Mouse (Mus musculus): ENCODE measurements around the gene Xlr3b. TPM values are rescaled to one million over a fixed set of nuclear protein-coding genes. Genes with fewer than 3 reads are reported as not detected.
"Not testable (repeated sequence)": the region's sequence is repeated elsewhere in the genome, so short reads cannot be mapped to it uniquely, and the experiment has no call there.

Xlr3b gene
- polyA plus RNA-seq (2014; fragmentation: Nextera tagmentation; extraction: Ambion mirVana): 13.0 and 13.8 TPM in 2 replicates

DNA sequence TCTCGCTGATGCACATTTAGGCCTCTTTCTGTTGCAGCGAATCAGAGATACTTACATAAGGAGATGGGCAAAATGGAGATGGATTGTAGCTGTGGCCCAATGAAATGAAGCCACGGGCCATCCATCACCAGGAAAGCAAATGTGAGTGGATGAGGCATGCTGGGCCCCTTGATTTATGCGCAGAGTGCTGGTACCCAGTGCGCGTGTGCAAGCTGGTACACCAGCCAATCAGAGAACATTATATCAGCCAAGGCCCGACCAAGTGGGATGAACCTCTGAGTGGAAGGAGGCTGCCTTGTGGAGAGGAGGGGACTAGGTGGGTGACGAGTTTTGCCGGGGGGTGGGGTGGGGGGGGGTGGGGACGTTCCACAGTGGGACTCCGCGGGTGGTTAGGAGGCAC, at the start of gene Xlr3b:
Gene Xlr3b, plus strand, starts transcription at position 274 of the 400 bp plus-strand sequence.
- H3K36me3 ChIP-seq (replicated peaks; ENCODE audit: control insufficient read depth, insufficient read depth, low read depth, low read length); DNase-seq (ENCODE audit: low spot score); H3K4me1 ChIP-seq (ENCODE audit: control insufficient read depth, insufficient read depth, low read length); ATAC-seq (replicated peaks; ENCODE audit: insufficient number of reproducible peaks, low FRiP score, low TSS enrichment, low read depth); H3K27ac ChIP-seq (replicated peaks; ENCODE audit: low read depth, low read length); H3K9me3 ChIP-seq (replicated peaks; ENCODE audit: control insufficient read depth, low read length); H3K27me3 ChIP-seq (ENCODE audit: control insufficient read depth, insufficient read depth, low read length); H3K9ac ChIP-seq (replicated peaks; ENCODE audit: low read length); H3K4me3 ChIP-seq (ENCODE audit: low read depth, low read length); H3K4me2 ChIP-seq (ENCODE audit: low read depth, low read length): not testable (repeated sequence)
- 70% methylated on average over 9 of the region's 12 CpGs for WGBS

DNA sequence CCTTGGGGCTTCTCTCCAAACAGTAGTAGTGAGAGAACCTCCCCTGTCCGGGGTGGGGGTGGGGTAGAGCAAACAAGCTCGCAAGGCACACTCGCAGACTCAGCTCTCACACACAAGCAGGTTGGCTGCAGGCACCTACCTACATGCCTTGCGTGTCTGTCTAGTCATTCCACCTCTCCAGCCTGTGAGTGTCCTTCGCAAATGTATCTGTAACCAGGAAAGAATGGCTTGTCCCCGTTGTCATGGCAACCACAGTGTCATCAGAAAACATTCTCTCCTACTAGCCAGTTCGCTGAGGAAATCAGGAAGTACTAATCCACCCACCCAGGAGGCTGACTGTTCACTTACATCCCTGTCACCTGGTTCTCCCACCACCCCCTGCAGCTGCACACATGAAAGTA, 48.8 kb upstream of the Xlr3b start:
- H3K4me3 ChIP-seq (ENCODE audit: low read depth, low read length); H3K9me3 ChIP-seq (replicated peaks; ENCODE audit: control insufficient read depth, low read length); ATAC-seq (replicated peaks; ENCODE audit: insufficient number of reproducible peaks, low FRiP score, low TSS enrichment, low read depth); H3K36me3 ChIP-seq (replicated peaks; ENCODE audit: control insufficient read depth, insufficient read depth, low read depth, low read length); H3K27ac ChIP-seq (replicated peaks; ENCODE audit: low read depth, low read length); H3K4me2 ChIP-seq (ENCODE audit: low read depth, low read length); H3K4me1 ChIP-seq (ENCODE audit: control insufficient read depth, insufficient read depth, low read length); H3K27me3 ChIP-seq (ENCODE audit: control insufficient read depth, insufficient read depth, low read length); DNase-seq (ENCODE audit: low spot score); H3K9ac ChIP-seq (replicated peaks; ENCODE audit: low read length): not testable (repeated sequence)
- no CpG with 5 or more reads among the region's 7 CpGs for WGBS

DNA sequence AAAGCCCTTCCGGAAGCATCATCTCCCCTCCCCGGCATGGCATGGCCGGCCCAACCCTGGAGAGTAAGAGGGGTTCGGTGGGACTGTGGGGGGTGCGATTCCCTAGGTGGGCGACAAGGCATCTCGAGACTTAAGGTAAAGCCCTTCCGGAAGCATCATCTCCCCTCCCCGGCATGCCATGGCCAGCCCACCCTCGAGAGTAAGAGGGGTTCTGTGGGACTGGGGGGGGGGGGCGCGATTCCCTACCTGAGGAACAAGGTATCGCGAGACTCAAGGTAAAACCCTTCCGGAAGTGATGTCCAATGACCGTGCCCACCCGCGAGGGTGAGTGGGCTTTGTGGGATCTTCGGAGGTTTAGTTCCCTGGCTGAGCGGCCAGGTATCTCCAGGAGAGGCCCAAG, 43.5 kb upstream of the Xlr3b start, which contains the start of gene Xlr5b:
Gene Xlr5b, plus strand, starts transcription at position 301 of the 400 bp plus-strand sequence.
- not testable (repeated sequence) for H3K9ac ChIP-seq (replicated peaks; ENCODE audit: low read length)

DNA sequence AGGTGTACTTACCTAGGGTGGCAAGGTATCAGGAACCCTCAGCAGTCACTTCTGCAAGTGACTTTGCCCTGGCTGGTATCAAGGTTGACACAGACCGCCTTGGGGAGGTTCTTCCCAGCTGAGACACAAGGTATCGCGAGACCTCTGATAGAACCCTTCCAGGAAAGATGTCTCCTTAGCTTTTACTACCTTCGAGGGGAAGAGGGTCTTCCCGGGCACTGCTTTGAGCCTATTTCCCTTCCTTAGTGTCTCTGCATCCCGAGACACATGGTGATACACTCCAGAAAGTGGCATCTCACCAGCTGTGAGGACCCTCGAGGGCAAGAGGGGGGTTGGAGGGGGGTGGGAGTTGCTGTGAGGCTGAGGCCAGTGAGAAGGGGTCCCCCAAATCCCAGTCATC, 42.7 kb upstream of the Xlr3b start, which contains the start of gene DXBay18:
Gene DXBay18, minus strand, starts transcription at position 101 of the 400 bp plus-strand sequence.
- not testable (repeated sequence) for DNase-seq (ENCODE audit: low spot score); ATAC-seq (replicated peaks; ENCODE audit: insufficient number of reproducible peaks, low FRiP score, low TSS enrichment, low read depth); H3K9ac ChIP-seq (replicated peaks; ENCODE audit: low read length); H3K9me3 ChIP-seq (replicated peaks; ENCODE audit: control insufficient read depth, low read length); H3K4me3 ChIP-seq (ENCODE audit: low read depth, low read length); H3K4me2 ChIP-seq (ENCODE audit: low read depth, low read length); H3K27ac ChIP-seq (replicated peaks; ENCODE audit: low read depth, low read length); H3K36me3 ChIP-seq (replicated peaks; ENCODE audit: control insufficient read depth, insufficient read depth, low read depth, low read length); H3K27me3 ChIP-seq (ENCODE audit: control insufficient read depth, insufficient read depth, low read length); H3K4me1 ChIP-seq (ENCODE audit: control insufficient read depth, insufficient read depth, low read length)
- WGBS: no CpG with 5 or more reads among the region's 7 CpGs

More for the DNA sequence above, 43.5 kb upstream of the Xlr3b start, which contains the start of gene Xlr5b:
- not testable (repeated sequence) for H3K9me3 ChIP-seq (replicated peaks; ENCODE audit: control insufficient read depth, low read length); H3K36me3 ChIP-seq (replicated peaks; ENCODE audit: control insufficient read depth, insufficient read depth, low read depth, low read length); ATAC-seq (replicated peaks; ENCODE audit: insufficient number of reproducible peaks, low FRiP score, low TSS enrichment, low read depth); H3K4me1 ChIP-seq (ENCODE audit: control insufficient read depth, insufficient read depth, low read length); H3K27me3 ChIP-seq (ENCODE audit: control insufficient read depth, insufficient read depth, low read length); H3K27ac ChIP-seq (replicated peaks; ENCODE audit: low read depth, low read length); H3K4me2 ChIP-seq (ENCODE audit: low read depth, low read length); H3K4me3 ChIP-seq (ENCODE audit: low read depth, low read length); DNase-seq (ENCODE audit: low spot score)
- no CpG with 5 or more reads among the region's 20 CpGs for WGBS

DNA sequence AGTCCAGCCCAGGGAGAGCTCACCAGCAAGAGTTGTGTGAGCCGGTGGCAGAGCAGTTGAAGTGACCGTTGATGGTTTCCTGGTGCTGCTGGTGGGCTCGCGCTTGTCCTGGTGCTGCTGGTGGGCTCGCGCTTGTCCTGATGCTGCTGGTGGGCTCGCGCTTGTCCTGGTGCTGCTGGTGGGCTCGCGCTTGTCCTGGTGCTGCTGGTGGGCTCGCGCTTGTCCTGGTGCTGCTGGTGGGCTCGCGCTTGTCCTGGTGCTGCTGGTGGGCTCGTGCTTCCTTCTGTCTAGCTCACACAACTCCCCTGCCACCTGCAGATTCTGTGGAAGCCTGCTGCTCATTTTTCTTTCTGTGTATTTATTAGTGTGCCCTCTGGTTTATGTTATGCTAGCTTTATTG, 15.1 kb upstream of the Xlr3b start, which contains the start of gene Spin2d:
Gene Spin2d, minus strand, starts transcription at position 101 of the 400 bp plus-strand sequence.
- 82% methylated on average over 4 of the region's 15 CpGs for WGBS
- H3K27me3 ChIP-seq (ENCODE audit: control insufficient read depth, insufficient read depth, low read length); H3K4me1 ChIP-seq (ENCODE audit: control insufficient read depth, insufficient read depth, low read length); H3K4me3 ChIP-seq (ENCODE audit: low read depth, low read length); H3K27ac ChIP-seq (replicated peaks; ENCODE audit: low read depth, low read length); DNase-seq (ENCODE audit: low spot score); H3K9me3 ChIP-seq (replicated peaks; ENCODE audit: control insufficient read depth, low read length); ATAC-seq (replicated peaks; ENCODE audit: insufficient number of reproducible peaks, low FRiP score, low TSS enrichment, low read depth); H3K36me3 ChIP-seq (replicated peaks; ENCODE audit: control insufficient read depth, insufficient read depth, low read depth, low read length); H3K9ac ChIP-seq (replicated peaks; ENCODE audit: low read length); H3K4me2 ChIP-seq (ENCODE audit: low read depth, low read length): not testable (repeated sequence)

DNA sequence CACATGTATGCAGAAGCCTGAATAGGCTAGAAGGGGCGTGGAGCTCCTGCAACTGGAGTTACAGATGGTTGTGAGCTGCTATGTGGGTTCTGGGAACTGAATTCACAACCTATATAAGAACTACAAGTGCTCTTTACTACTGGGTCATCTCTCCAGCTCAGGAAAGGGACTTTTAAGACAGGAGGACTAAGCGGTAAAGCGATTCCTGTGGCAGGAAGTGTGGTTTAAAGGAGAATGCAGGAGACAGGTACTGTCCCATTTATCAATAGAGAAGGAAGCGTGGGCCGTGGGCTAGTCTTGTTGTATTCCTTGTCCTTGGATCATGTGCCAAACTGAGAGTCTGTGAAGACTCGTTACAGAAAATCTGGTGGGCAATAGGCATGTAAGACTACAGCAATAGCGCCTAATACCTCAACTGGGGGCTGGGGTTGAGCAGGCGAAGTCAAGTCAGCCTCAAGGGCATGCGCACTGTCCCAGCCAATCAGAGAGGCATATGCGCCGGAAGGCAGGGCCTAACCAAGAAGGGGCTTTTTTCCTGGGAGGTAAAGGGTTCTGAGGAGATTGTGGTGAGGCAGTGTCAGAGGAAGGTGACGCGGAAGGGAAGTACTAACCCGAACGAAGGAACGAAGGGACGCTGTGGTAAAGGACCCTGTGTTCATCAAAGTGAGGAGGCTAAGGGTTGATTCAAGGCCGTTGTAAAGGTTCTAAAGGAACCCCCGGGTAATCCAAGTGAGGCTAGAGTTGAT, 22.0 kb downstream of the Xlr3b start, which contains the start of gene Xlr4b:
Gene Xlr4b, plus strand, starts transcription at position 515 of the 746 bp plus-strand sequence.
- not testable (repeated sequence) for H3K27ac ChIP-seq (replicated peaks; ENCODE audit: low read depth, low read length); H3K4me1 ChIP-seq (ENCODE audit: control insufficient read depth, insufficient read depth, low read length); DNase-seq (ENCODE audit: low spot score); H3K9ac ChIP-seq (replicated peaks; ENCODE audit: low read length); H3K4me3 ChIP-seq (ENCODE audit: low read depth, low read length); H3K36me3 ChIP-seq (replicated peaks; ENCODE audit: control insufficient read depth, insufficient read depth, low read depth, low read length); ATAC-seq (replicated peaks; ENCODE audit: insufficient number of reproducible peaks, low FRiP score, low TSS enrichment, low read depth); H3K9me3 ChIP-seq (replicated peaks; ENCODE audit: control insufficient read depth, low read length); H3K4me2 ChIP-seq (ENCODE audit: low read depth, low read length); H3K27me3 ChIP-seq (ENCODE audit: control insufficient read depth, insufficient read depth, low read length)
- WGBS: 74% methylated on average over 10 of the region's 19 CpGs

DNA sequence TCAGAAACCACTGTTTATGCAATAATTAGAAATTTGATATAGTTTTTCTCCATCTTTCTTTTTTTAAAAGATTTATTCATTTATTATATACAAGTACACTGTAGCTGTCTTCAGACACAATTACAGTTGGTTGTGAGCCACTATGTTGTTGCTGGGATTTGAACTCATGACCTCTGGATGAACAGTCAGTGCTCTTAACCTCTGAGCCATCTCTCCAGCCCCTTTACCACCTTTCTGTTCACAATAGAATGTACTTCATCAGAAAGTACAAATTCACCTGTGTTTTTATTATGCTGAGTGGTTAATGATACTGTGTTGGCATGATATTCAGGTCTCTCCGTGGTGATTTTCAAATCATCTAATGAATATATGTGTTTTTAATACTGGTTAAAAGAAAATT, 33.4 kb downstream of the Xlr3b start:
- H3K4me2 ChIP-seq (ENCODE audit: low read depth, low read length): no peak overlapping the region
- no peaks in the 10 kb centered on the region for H3K4me1 ChIP-seq (ENCODE audit: control insufficient read depth, insufficient read depth, low read length)
- no peak overlapping the region for H3K9ac ChIP-seq (replicated peaks; ENCODE audit: low read length)
- 68% methylated on average over 1 of the region's 1 CpGs for WGBS
- H3K27ac ChIP-seq (replicated peaks; ENCODE audit: low read depth, low read length): no peak overlapping the region
- H3K36me3 ChIP-seq (replicated peaks; ENCODE audit: control insufficient read depth, insufficient read depth, low read depth, low read length): no peaks in the 10 kb centered on the region
- ATAC-seq (replicated peaks; ENCODE audit: insufficient number of reproducible peaks, low FRiP score, low TSS enrichment, low read depth) (no peak), DNase-seq (ENCODE audit: low spot score) (no peak)
- no peak overlapping the region for H3K4me3 ChIP-seq (ENCODE audit: low read depth, low read length)
- 0 out of 2 replicates have a peak, but pooled peaks cover 2% of the 10 kb centered on the region for H3K27me3 ChIP-seq (ENCODE audit: control insufficient read depth, insufficient read depth, low read length)
- H3K9me3 ChIP-seq (replicated peaks; ENCODE audit: control insufficient read depth, low read length): no peaks in the 10 kb centered on the region

DNA sequence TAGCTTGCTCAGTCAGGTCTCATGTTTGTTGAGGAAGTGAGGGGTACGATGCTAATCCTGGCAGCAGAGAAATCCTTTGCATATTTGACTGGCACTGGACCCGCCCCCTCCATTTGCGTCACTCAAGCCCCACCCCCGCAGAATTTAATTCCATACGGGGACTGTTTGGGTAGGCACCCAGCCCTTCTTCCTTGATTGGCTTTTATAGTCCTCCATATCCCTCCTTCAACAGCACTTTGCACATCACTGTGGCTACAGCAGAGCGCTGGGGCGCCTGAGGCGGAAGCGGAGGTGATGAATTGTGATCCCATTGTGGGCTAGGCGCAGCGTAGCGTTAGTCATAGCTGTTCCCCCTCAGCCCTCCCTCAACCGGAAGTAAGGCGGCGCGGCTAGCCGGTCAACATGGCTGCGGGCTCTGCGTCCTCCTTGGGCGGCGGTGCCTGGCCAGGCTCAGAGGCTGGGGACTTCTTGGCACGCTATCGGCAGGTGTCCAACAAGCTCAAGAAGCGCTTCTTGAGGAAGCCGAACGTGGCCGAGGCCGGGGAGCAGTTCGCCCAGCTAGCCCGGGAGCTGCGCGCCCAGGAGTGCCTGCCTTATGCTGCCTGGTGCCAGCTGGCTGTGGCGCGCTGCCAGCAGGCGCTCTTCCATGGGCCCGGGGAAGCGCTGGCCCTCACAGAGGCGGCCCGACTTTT, 36.1 kb downstream of the Xlr3b start, which contains the start of gene F8a:
Gene F8a, plus strand, starts transcription at position 378 of the 692 bp plus-strand sequence.
- 24% methylated on average over 32 of the region's 39 CpGs for WGBS

More for the DNA sequence above, 36.1 kb downstream of the Xlr3b start, which contains the start of gene F8a:
- peak within 1 kb of the TSS; percentile 62 for H3K9ac ChIP-seq (replicated peaks; ENCODE audit: low read length)
- H3K4me2 ChIP-seq (ENCODE audit: low read depth, low read length): peak within 1 kb of the TSS; percentile 76
- H3K36me3 ChIP-seq (replicated peaks; ENCODE audit: control insufficient read depth, insufficient read depth, low read depth, low read length): no peaks in the 10 kb centered on the region
- H3K27me3 ChIP-seq (ENCODE audit: control insufficient read depth, insufficient read depth, low read length): 0 out of 2 replicates have a peak, but pooled peaks cover 2% of the 10 kb centered on the region
- H3K27ac ChIP-seq (replicated peaks; ENCODE audit: low read depth, low read length): peak within 1 kb of the TSS; percentile 35
- peak; percentile 92 for ATAC-seq (replicated peaks; ENCODE audit: insufficient number of reproducible peaks, low FRiP score, low TSS enrichment, low read depth)
- peak; percentile 77 for DNase-seq (ENCODE audit: low spot score)
- H3K4me3 ChIP-seq (ENCODE audit: low read depth, low read length): peak within 1 kb of the TSS; percentile 55
- H3K9me3 ChIP-seq (replicated peaks; ENCODE audit: control insufficient read depth, low read length): no peaks in the 10 kb centered on the region
- H3K4me1 ChIP-seq (ENCODE audit: control insufficient read depth, insufficient read depth, low read length): no peaks in the 10 kb centered on the region

All from embryonic facial prominence, embryonic 11.5 days (tissue).